Mouse (Mus musculus) mouse embryonic stem cell (cell line): Measurements from ENCODE around the gene Gm20388.

Source experiments
- in situ Hi-C, 2 experiments: fragments of 300-500 bp; cut with MboI; formaldehyde crosslinking; loops; 1 replicate in 1 of 2; 3 replicates in 1 of 2; pipeline ENCODE4 v1.14.3; 2019 to 2020; ENCODE audit warnings: low sequenced_read_pairs in 2 of 2, low pct_unique_long_range_greater_than_20kb in 1 of 2, mixed read lengths in 1 of 2; ENCODE audit not compliant: unreplicated experiment in 1 of 2

The Gm20388 gene

GRCm38 (mm10) chr8:123348237-123348843, 3437.7 kb downstream of the Gm20388 start:
- in situ Hi-C loops: no loop called here

GRCm38 (mm10) chr8:123349073-123349472, 3438.4 kb downstream of the Gm20388 start:
- in situ Hi-C loops: no loop called here

- in situ Hi-C loops: no loop called here
Observed at GRCm38 (mm10) chr8:123352118-123352517, 3441.5 kb downstream of the Gm20388 start.

- in situ Hi-C loops: no loop called here
Observed at GRCm38 (mm10) chr8:123352786-123353185, 3442.1 kb downstream of the Gm20388 start.

- in situ Hi-C loops: no loop called here
Observed at GRCm38 (mm10) chr8:123353216-123353615, 3442.6 kb downstream of the Gm20388 start.

- in situ Hi-C loops: no loop called here
Observed at GRCm38 (mm10) chr8:123361082-123361739, 3450.6 kb downstream of the Gm20388 start.

GRCm38 (mm10) chr8:123373403-123374238, 3463.0 kb downstream of the Gm20388 start, which contains the start of gene Tcf25:
TSS of gene Tcf25 (plus strand) at chr8:123373753.
- in situ Hi-C loops: no loop called here

GRCm38 (mm10) chr8:123374239-123374578, 3463.6 kb downstream of the Gm20388 start:
- in situ Hi-C loops: no loop called here

- in situ Hi-C loops: no loop called here
Observed at GRCm38 (mm10) chr8:123375701-123376100, 3465.1 kb downstream of the Gm20388 start.

GRCm38 (mm10) chr8:123376106-123376505, 3465.5 kb downstream of the Gm20388 start:
- in situ Hi-C loops: no loop called here

- in situ Hi-C loops: no loop called here
Observed at GRCm38 (mm10) chr8:123381711-123382110, 3471.1 kb downstream of the Gm20388 start.

- in situ Hi-C loops: no loop called here
Observed at GRCm38 (mm10) chr8:123382516-123382915, 3471.9 kb downstream of the Gm20388 start.

GRCm38 (mm10) chr8:123384883-123385540, 3474.4 kb downstream of the Gm20388 start:
- in situ Hi-C loops: no loop called here

- in situ Hi-C loops: no loop called here
Observed at GRCm38 (mm10) chr8:123387041-123387440, 3476.4 kb downstream of the Gm20388 start.

GRCm38 (mm10) chr8:123387801-123388200, 3477.2 kb downstream of the Gm20388 start:
- in situ Hi-C loops: no loop called here

GRCm38 (mm10) chr8:123389026-123389425, 3478.4 kb downstream of the Gm20388 start:
- in situ Hi-C loops: no loop called here

GRCm38 (mm10) chr8:123398308-123398707, 3487.7 kb downstream of the Gm20388 start:
- in situ Hi-C loops: no loop called here

GRCm38 (mm10) chr8:123401936-123402335, 3491.3 kb downstream of the Gm20388 start:
- in situ Hi-C loops: no loop called here

GRCm38 (mm10) chr8:123402730-123403326, 3492.2 kb downstream of the Gm20388 start:
- in situ Hi-C loops: no loop called here
